Mouse (Mus musculus) lung, adult 2 months (tissue): ENCODE results near the gene Ldlrap1.

Experiments
- CTCF ChIP-seq: fragments of 200-500 bp; IDR thresholded peaks from 2 replicates; pipeline ENCODE4 v1.5.1; 2011; ENCODE audit warnings: mild to moderate bottlenecking, low read length, control low read depth; ENCODE audit not compliant: insufficient read depth
- POLR2A ChIP-seq: fragments of 200-500 bp; IDR thresholded peaks from 2 replicates; pipeline ENCODE4 v1.6.1; 2011; ENCODE audit warnings: low read depth, mild to moderate bottlenecking, control low read depth, low read length, borderline replicate concordance; ENCODE audit errors: extremely low read depth

- TF ChIP-seq POLR2A (no peak), CTCF (no peak)
Measured at GRCm38 (mm10) chr4:134795819-134796485, 28.1 kb upstream of the Ldlrap1 start.
